Mouse (Mus musculus) embryonic facial prominence, embryonic 11.5 days (tissue): ENCODE measurements at regions not wholly inside any gene's neighbourhood (a gene's known extent, or its start where the extent isn't known, plus 50 kb on each side); places are given as distances from the start of the nearest gene placed in this dataset.

Experiments used
- ATAC-seq: fragments of 200-750 bp; cut with Nextera tagmentation; replicated peaks from 2 replicates; pipeline ENCODE4 v1.8.0; 2017; ENCODE audit warnings: low read depth; ENCODE audit not compliant: insufficient number of reproducible peaks, low FRiP score, low TSS enrichment
- DNase-seq: peaks from one replicate; pipeline ENCODE4 v3.0.0-alpha.2; 2015; ENCODE audit warnings: low spot score
- H3K27ac ChIP-seq: fragments of 300-500 bp; sonication (generic); replicated peaks from 2 replicates; pipeline ENCODE4 v1.5.1; 2014; ENCODE audit warnings: mild to moderate bottlenecking, low read depth, low read length, control low read depth
- H3K27me3 ChIP-seq: fragments of 300-500 bp; sonication (generic); 2 replicates; pipeline ENCODE4 v1.6.1; 2014; ENCODE audit warnings: mild to moderate bottlenecking, low read length, moderate library complexity, mixed read lengths; ENCODE audit not compliant: control insufficient read depth, insufficient read depth
- H3K36me3 ChIP-seq: fragments of 300-500 bp; sonication (generic); replicated peaks from 2 replicates; pipeline ENCODE4 v1.6.1; 2014; ENCODE audit warnings: low read depth, mild to moderate bottlenecking, low read length, moderate library complexity, mixed read lengths; ENCODE audit not compliant: control insufficient read depth, insufficient read depth
- H3K4me1 ChIP-seq: fragments of 300-500 bp; sonication (generic); 2 replicates; pipeline ENCODE4 v1.6.1; 2014; ENCODE audit warnings: low read length, mixed read lengths; ENCODE audit not compliant: control insufficient read depth, insufficient read depth
- H3K4me2 ChIP-seq: fragments of 300-500 bp; sonication (generic); 2 replicates; pipeline ENCODE4 v1.6.1; 2014; ENCODE audit warnings: low read depth, mild to moderate bottlenecking, control low read depth, low read length, moderate library complexity
- H3K4me3 ChIP-seq: fragments of 300-500 bp; sonication (generic); 2 replicates; pipeline ENCODE4 v1.5.1; 2014; ENCODE audit warnings: low read depth, low read length, control low read depth
- H3K9ac ChIP-seq: fragments of 300-500 bp; sonication (generic); replicated peaks from 2 replicates; pipeline ENCODE4 v1.6.1; 2014; ENCODE audit warnings: mild to moderate bottlenecking, control low read depth, low read length
- H3K9me3 ChIP-seq: fragments of 300-500 bp; sonication (generic); replicated peaks from 2 replicates; pipeline ENCODE4 v1.6.1; 2016; ENCODE audit warnings: mild to moderate bottlenecking, low read length, inconsistent platforms, mixed read lengths; ENCODE audit not compliant: control insufficient read depth
- WGBS: fragments of 180-500 bp; shearing (Covaris S2); extraction: QIAGEN DNeasy Blood & Tissue Kit; methylation state at CpG from one replicate; pipeline ENCODE4 v1.1.7; 2014; 5-methylcytosine and 5-hydroxymethylcytosine counted together

DNA sequence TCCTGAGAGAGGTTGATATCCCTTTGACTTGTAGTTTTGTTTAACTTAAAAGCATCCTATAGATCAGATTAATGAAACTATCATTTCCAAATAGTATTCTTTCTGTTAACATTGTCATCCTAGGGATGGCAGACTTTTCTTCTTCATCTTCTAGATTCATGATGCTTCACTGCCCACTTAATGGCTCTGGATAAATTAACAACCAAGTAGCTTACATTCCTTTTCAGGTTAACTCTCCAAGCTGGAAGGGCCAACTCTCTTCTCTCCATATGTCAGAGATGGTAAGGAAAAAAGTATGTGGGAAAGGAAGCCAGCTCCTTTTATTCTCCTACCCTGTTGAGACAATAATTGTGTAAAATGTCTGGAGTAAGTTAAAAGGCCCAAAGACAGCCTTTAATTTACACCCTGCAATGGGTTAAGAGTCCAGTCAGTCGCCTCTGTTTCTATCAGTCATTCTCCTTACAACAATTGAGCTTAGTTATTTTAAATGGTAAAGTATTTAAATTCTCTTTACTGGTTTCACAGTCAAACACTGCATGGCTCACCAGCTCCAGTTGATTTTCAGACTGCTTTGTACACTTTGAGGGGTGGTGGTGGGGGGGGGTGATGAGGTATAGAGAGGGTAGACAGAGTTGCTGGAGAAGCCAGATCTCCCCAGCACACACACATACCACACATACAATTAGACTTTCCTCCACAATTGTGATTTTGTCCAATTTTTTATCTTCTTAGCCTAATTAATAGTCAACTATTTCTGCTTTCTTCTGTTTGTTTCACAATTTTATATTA lies 224.2 kb upstream of the Sp8 start:
- H3K36me3 ChIP-seq = no peaks in the 10 kb centered on the region
- no peaks in the 10 kb centered on the region for H3K9me3 ChIP-seq
- no peak for ATAC-seq
- no peaks in the 10 kb centered on the region for H3K27me3 ChIP-seq
- no peak overlapping the region for H3K27ac ChIP-seq
- DNase-seq = no peak
- no peak overlapping the region for H3K9ac ChIP-seq
- H3K4me2 ChIP-seq = no peak overlapping the region
- no peak overlapping the region for H3K4me3 ChIP-seq
- H3K4me1 ChIP-seq = no peaks in the 10 kb centered on the region
- 68% methylated on average over 1 of the region's 1 CpGs for WGBS

DNA sequence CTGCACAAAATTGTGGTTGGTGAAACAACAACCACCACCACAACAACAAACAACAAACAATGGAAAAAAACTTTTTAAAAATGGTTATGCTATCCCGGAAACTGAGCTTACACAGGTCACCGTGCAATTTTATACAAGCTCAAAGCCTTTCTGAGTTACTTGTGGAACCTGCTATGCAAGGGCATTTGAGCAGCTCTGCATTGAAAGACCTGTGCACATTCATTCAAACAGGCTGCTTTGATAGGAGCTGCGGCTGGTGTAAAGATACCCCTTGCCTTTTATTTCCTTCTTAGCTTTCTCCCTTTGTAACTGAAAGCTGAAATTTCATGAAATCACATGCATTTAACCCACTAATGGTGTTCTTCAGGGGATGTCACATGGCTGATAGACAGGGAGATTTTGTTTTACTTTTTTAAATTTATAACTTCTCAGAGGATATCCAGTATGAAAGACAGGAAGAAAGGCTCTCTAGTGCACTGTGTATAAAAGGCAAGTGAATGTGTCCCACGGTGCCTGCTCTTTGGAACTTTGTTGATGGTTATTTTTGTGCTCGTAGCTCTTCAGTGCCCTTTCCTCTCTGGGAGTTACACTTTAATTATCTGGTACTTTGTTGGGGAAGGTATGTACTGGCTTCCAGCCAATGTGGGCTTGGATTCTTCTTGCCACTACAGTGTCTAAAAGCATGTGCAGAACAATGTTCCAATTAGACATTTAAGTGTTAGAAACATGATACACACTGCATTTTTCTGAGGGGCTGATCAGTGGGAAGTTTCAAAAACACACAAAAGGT lies 225.1 kb upstream of the Sp8 start:
- Histone ChIP-seq H3K36me3 (no peaks in the 10 kb centered on the region), H3K27me3 (no peaks in the 10 kb centered on the region), H3K4me1 (no peaks in the 10 kb centered on the region), H3K4me2 (no peak overlapping the region), H3K9me3 (no peaks in the 10 kb centered on the region), H3K4me3 (no peak overlapping the region), H3K9ac (no peak overlapping the region), H3K27ac (no peak overlapping the region)
- DNase-seq = peak; percentile 34
- peak; percentile 70; the same call in 1 of the 2 replicates for ATAC-seq
- WGBS = 45% methylated on average over 5 of the region's 5 CpGs

- no peaks in the 10 kb centered on the region for H3K4me1 ChIP-seq
- no peaks in the 10 kb centered on the region for H3K9me3 ChIP-seq
- no peak overlapping the region for H3K4me3 ChIP-seq
- no peaks in the 10 kb centered on the region for H3K36me3 ChIP-seq
- DNase-seq (peak; percentile 83), ATAC-seq (peak; percentile 68; the same call in 1 of the 2 replicates)
- no peak overlapping the region for H3K4me2 ChIP-seq
- H3K27me3 ChIP-seq = no peaks in the 10 kb centered on the region
- H3K27ac ChIP-seq = no peak overlapping the region
- 43% methylated on average over 4 of the region's 4 CpGs for WGBS
- no peak overlapping the region for H3K9ac ChIP-seq
Observed at GRCm38 (mm10) chr12:118597015-118597414, 249.1 kb upstream of the Sp8 start.

DNA sequence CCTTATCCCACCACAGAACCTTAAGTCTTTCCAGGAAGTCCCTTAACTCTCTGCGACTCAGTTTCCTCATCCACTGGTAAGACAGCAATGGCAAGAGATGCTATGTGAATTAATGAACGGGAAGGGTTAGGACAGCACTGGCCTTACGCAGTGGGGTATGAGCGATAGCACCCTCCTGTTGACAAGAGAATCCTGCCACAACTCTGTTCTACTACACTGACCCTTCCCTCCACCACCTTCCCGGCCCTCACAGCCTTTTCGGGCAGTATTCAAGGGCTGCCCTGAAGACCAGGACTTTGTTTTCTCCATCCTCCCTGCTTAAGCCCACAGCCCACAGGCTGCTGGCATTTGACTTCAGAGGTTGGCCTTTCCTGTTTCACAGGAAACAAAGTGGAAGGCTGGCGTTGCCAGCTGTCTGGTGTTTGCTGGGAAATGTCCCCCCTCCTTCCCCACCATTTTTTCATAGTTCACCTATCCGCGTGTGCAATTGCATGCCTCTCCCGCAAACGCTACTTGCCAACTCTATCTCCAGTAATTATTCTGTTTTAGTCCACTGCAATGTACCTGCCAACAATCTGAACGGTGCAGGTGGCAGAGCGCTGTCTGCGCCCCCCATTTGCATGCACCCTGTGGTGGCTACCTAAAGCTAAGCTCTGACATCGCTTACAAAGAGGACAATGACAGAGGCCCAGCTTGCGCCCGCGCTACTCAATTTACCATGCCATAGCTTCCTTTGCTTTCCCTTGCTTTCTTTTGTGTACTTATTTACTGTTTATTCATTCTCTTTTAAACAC lies 251.2 kb upstream of the Sp8 start:
- H3K4me2 ChIP-seq = peak overlapping the region; percentile 21; the same call in 1 of the 2 replicates
- H3K4me1 ChIP-seq = no peaks in the 10 kb centered on the region
- H3K9ac ChIP-seq = no peak overlapping the region
- ATAC-seq (peak; percentile 34), DNase-seq (no peak)
- 30% methylated on average over 18 of the region's 18 CpGs for WGBS
- no peak overlapping the region for H3K27ac ChIP-seq
- H3K27me3 ChIP-seq = no peaks in the 10 kb centered on the region
- no peak overlapping the region for H3K4me3 ChIP-seq
- no peaks in the 10 kb centered on the region for H3K36me3 ChIP-seq
- no peaks in the 10 kb centered on the region for H3K9me3 ChIP-seq

DNA sequence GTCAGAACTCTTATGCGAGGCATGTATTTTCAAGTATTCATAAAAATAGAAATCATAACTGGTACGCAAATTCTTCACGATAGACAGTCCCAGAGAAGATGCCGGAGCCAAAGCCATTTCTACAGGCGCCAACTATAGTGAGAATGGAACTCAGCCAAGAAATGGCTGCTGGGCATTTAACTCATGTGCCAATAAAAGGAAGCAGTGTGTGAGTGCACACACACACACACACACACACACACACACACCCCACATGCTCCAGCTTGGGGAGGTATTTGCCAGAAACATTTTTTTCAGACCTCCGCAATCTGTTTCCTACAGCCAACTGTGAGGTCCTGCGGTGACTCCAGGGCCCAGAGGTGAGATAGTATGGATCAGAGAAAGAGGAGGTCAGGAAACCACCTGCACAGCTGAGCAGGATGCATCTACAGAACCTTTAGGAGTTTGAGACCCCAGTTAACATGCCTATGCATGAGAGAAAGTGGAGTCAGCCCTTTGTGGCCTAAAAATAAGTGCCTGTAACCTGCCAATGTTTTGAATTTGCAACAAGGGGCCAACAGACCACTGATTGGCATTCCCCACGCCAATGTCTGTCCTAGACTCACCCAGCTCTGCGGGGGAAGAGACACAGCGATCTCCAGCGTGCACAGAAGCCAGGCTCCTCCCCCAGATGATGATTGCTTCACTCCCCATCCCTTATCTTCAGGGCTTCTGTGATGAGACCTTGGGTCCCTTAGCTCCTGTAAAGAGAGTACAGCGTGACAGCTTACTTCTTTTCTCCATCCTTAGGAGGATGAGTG lies 262.1 kb upstream of the Sp8 start:
- Histone ChIP-seq H3K27me3 (no peaks in the 10 kb centered on the region), H3K9ac (no peak overlapping the region), H3K36me3 (no peaks in the 10 kb centered on the region), H3K4me2 (no peak overlapping the region), H3K27ac (no peak overlapping the region), H3K4me3 (no peak overlapping the region), H3K9me3 (no peaks in the 10 kb centered on the region), H3K4me1 (no peaks in the 10 kb centered on the region)
- ATAC-seq = no peak
- WGBS = 76% methylated on average over 12 of the region's 12 CpGs
- DNase-seq = no peak

- Histone ChIP-seq H3K27me3 (no peaks in the 10 kb centered on the region), H3K9me3 (no peaks in the 10 kb centered on the region), H3K27ac (no peak overlapping the region), H3K9ac (no peak overlapping the region), H3K4me2 (no peak overlapping the region), H3K4me3 (no peak overlapping the region), H3K4me1 (no peaks in the 10 kb centered on the region), H3K36me3 (no peaks in the 10 kb centered on the region)
- 73% methylated on average over 2 of the region's 2 CpGs for WGBS
- DNase-seq (no peak), ATAC-seq (no peak)
Observed at GRCm38 (mm10) chr12:118569811-118570210, 268.6 kb upstream of the Sp4 start.

DNA sequence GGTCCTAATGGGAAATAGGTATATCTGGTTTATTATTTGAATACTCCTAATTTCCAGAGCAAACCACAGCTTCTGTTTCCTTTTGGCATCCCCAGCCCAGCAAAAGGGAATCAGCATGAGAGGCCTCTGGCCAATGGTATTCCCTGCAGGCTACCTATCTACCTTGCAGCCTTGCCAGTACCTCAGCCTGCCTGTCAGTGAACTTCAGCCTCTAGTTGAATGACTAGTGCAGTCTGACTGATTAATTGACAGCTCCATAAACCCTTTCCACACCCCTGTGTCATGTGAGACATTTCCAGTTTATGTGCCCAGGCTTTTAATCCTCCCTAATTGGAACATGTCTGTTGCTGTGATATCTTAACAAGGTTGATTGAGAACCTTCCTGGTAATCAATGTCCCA lies 265.4 kb upstream of the Sp4 start:
- H3K36me3 ChIP-seq = no peaks in the 10 kb centered on the region

More for the DNA sequence above, 265.4 kb upstream of the Sp4 start:
- no peak overlapping the region for H3K4me3 ChIP-seq
- ATAC-seq (no peak), DNase-seq (no peak)
- no peak overlapping the region for H3K4me2 ChIP-seq
- no peak overlapping the region for H3K9ac ChIP-seq
- no peaks in the 10 kb centered on the region for H3K4me1 ChIP-seq
- no peaks in the 10 kb centered on the region for H3K27me3 ChIP-seq
- no peaks in the 10 kb centered on the region for H3K9me3 ChIP-seq
- no peak overlapping the region for H3K27ac ChIP-seq
